Mouse (Mus musculus): ENCODE measurements around the gene Pirb. TPM values are rescaled to one million over a fixed set of nuclear protein-coding genes. Genes with fewer than 3 reads are reported as not detected.

Pirb gene
- polyA plus RNA-seq, 1 experiment from 2014 or later, result 0.21 TPM

GRCm38 (mm10) chr7:3694076-3694948, 25.9 kb downstream of the Pirb start:
- Histone ChIP-seq H3K27ac (ENCODE audit: low read depth, low read length) (peak overlapping the region; percentile 91), H3K36me3 (ENCODE audit: control insufficient read depth, insufficient read depth, low read length) (peaks cover 17% of the 10 kb centered on the region), H3K4me2 (ENCODE audit: low read length) (peak overlapping the region; percentile 81), H3K9ac (ENCODE audit: low read depth, low read length) (peak overlapping the region; percentile 88), H3K27me3 (replicated peaks; ENCODE audit: control insufficient read depth, insufficient read depth, low read length) (no peaks in the 10 kb centered on the region), H3K9me3 (ENCODE audit: control insufficient read depth, low read length) (no peaks in the 10 kb centered on the region), H3K4me3 (ENCODE audit: low read length) (peak overlapping the region; percentile 56), H3K4me1 (ENCODE audit: control insufficient read depth, insufficient read depth, low read depth, low read length) (peaks cover 19% of the 10 kb centered on the region)
- peak; percentile 24 for ATAC-seq
- under 1% methylated on average over 38 of the region's 55 CpGs for WGBS

- Histone ChIP-seq H3K27ac (ENCODE audit: low read depth, low read length) (peak overlapping the region; percentile 91), H3K36me3 (ENCODE audit: control insufficient read depth, insufficient read depth, low read length) (peaks cover 12% of the 10 kb centered on the region), H3K4me3 (ENCODE audit: low read length) (peak overlapping the region; percentile 56), H3K9ac (ENCODE audit: low read depth, low read length) (peak overlapping the region; percentile 88), H3K9me3 (ENCODE audit: control insufficient read depth, low read length) (no peaks in the 10 kb centered on the region), H3K4me1 (ENCODE audit: control insufficient read depth, insufficient read depth, low read depth, low read length) (peaks cover 19% of the 10 kb centered on the region), H3K27me3 (replicated peaks; ENCODE audit: control insufficient read depth, insufficient read depth, low read length) (no peaks in the 10 kb centered on the region), H3K4me2 (ENCODE audit: low read length) (peak overlapping the region; percentile 81)
- WGBS, result under 1% methylated on average over 18 of the region's 18 CpGs
- no peak for ATAC-seq
Measured at GRCm38 (mm10) chr7:3693809-3694075, 26.4 kb downstream of the Pirb start.

DNA sequence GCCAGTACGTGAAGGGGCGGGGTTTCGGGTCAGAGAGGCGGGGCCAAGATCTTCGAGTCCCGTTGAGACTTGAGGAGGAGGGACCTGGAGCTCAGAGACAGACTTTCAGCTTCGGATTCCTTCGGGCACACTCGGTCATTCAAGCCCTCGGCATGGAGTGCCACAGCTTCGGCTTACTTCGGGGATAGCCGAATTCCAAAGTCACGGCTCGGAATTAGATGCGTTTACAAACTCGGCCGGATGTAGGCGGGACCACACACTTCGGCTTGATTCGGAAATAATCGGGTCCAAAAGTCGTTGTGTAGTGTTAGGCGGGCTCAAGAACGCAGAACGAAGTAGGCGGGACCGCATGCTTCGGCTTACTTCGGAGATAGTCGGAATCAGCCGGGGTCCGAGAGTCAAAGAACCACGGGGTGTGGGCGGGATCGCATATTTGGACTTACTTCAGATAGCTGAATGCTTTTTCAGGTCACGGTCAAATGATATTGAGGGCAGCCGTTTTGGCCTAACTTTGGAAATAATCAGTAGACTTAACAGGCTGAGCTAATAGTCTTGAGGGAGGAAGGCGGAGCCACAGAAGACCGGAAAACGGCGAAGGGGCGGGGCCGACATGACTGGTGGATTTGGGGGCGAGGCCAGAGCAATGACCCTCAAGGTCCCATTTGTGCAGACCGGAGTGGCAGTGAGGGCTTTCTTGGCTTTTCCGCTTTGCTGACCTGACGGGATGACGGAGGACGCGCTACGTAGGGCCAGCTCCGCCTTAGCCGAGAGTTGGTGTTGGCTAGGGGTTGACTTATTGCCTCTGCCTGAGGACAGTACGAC, 27.0 kb downstream of the Pirb start, which contains the start of gene Mboat7:
Gene Mboat7, minus strand, starts transcription at position 537 of the 822 bp plus-strand sequence.
- H3K27ac ChIP-seq (ENCODE audit: low read depth, low read length), result peak within 1 kb of the TSS; percentile 91
- H3K4me2 ChIP-seq (ENCODE audit: low read length), result peak within 1 kb of the TSS; percentile 81
- H3K4me3 ChIP-seq (ENCODE audit: low read length), result peak within 1 kb of the TSS; percentile 56
- peaks cover 19% of the 10 kb centered on the region for H3K4me1 ChIP-seq (ENCODE audit: control insufficient read depth, insufficient read depth, low read depth, low read length)
- under 1% methylated on average over 55 of the region's 55 CpGs for WGBS
- H3K9me3 ChIP-seq (ENCODE audit: control insufficient read depth, low read length), result no peaks in the 10 kb centered on the region
- peak within 1 kb of the TSS; percentile 88 for H3K9ac ChIP-seq (ENCODE audit: low read depth, low read length)
- peak; percentile 94 for ATAC-seq
- H3K36me3 ChIP-seq (ENCODE audit: control insufficient read depth, insufficient read depth, low read length), result peaks cover 12% of the 10 kb centered on the region
- no peaks in the 10 kb centered on the region for H3K27me3 ChIP-seq (replicated peaks; ENCODE audit: control insufficient read depth, insufficient read depth, low read length)

- ATAC-seq, result no peak; the same call in 1 of the 2 replicates
- peak within 1 kb of the TSS; percentile 88 for H3K9ac ChIP-seq (ENCODE audit: low read depth, low read length)
- WGBS, result under 1% methylated on average over 47 of the region's 49 CpGs
- peaks cover 12% of the 10 kb centered on the region for H3K36me3 ChIP-seq (ENCODE audit: control insufficient read depth, insufficient read depth, low read length)
- H3K4me3 ChIP-seq (ENCODE audit: low read length), result peak within 1 kb of the TSS; percentile 56
- peak within 1 kb of the TSS; percentile 81 for H3K4me2 ChIP-seq (ENCODE audit: low read length)
- H3K27me3 ChIP-seq (replicated peaks; ENCODE audit: control insufficient read depth, insufficient read depth, low read length), result no peaks in the 10 kb centered on the region
- no peaks in the 10 kb centered on the region for H3K9me3 ChIP-seq (ENCODE audit: control insufficient read depth, low read length)
- H3K27ac ChIP-seq (ENCODE audit: low read depth, low read length), result peak within 1 kb of the TSS; percentile 91
- H3K4me1 ChIP-seq (ENCODE audit: control insufficient read depth, insufficient read depth, low read depth, low read length), result peaks cover 19% of the 10 kb centered on the region
Measured at GRCm38 (mm10) chr7:3692382-3692986, 27.7 kb downstream of the Pirb start, which contains the start of gene Tsen34. Gene Tsen34, plus strand, starts transcription at chr7:3692863.

DNA sequence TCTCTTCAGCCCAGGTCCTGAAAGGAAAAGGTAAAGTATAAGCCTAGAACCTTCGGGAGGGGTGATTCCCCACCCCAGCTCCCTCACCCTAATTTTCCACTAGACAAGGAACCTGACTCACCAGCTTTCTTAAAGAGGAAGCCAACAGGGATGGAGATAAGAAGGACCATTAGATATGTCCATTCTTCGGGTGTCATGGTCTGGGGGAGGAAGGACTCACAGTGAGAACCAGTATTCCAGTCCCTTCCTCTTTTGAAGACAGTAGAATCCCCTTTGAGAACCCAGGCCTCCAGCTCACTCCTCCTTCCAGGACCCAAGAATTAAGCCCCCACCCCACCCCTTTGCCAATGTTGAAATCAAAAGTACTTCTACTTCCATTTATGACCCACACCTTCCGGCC, 28.3 kb downstream of the Pirb start:
- WGBS, result 47% methylated on average over 3 of the region's 3 CpGs

DNA sequence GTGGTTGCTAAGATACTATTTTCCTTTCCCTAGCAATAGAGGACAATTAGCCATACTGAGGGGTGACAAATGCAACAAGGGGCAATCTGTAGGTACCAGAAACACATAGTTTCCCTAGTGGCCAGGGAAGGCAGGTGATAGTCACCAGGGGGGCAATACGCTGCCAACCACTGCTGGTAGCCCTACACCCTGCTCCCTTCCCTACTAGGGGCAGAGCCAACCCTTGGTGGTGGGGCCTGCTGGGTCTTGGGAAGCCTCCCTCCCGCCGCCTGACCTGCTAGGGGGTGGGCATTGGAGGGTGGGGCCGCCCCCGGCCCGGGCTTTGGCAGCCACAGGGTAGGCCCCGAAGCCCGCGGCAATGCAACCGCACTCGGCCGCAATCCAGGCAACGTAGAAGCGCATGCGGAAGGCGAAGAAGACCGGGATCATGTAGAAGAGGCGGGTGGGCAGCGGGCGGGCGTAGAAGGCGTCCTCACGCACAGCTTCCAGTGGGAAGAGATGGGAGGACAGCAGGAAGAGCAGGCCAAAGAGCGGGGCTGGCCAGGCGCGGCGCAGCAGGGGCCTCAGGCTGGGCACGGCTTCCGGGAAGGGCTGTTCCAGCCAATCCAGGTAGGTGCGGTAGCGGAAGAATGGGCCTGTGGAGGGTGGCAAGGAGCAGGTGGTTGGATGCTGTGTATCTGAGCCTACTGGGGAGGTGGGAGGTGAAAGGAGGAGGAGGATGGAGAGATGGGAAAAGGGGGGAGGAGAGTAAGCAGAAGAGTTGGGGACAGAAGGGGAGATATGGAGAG, 34.6 kb downstream of the Pirb start:
- Histone ChIP-seq H3K27ac (ENCODE audit: low read depth, low read length) (peak overlapping the region; percentile 19; the same call in 1 of the 2 replicates), H3K4me2 (ENCODE audit: low read length) (no peak overlapping the region), H3K4me1 (ENCODE audit: control insufficient read depth, insufficient read depth, low read depth, low read length) (peaks cover 10% of the 10 kb centered on the region), H3K36me3 (ENCODE audit: control insufficient read depth, insufficient read depth, low read length) (peaks cover 15% of the 10 kb centered on the region; the same call in 1 of the 2 replicates), H3K9ac (ENCODE audit: low read depth, low read length) (0 out of 2 replicates have a peak overlapping the region, but pooled peaks have one; percentile 4), H3K27me3 (replicated peaks; ENCODE audit: control insufficient read depth, insufficient read depth, low read length) (no peaks in the 10 kb centered on the region), H3K9me3 (ENCODE audit: control insufficient read depth, low read length) (no peaks in the 10 kb centered on the region), H3K4me3 (ENCODE audit: low read length) (no peak overlapping the region)
- WGBS, result 77% methylated on average over 31 of the region's 31 CpGs
- ATAC-seq, result no peak

More for the DNA sequence above, 28.3 kb downstream of the Pirb start:
- Histone ChIP-seq H3K4me1 (ENCODE audit: control insufficient read depth, insufficient read depth, low read depth, low read length) (peaks cover 19% of the 10 kb centered on the region), H3K36me3 (ENCODE audit: control insufficient read depth, insufficient read depth, low read length) (peaks cover 9% of the 10 kb centered on the region), H3K9me3 (ENCODE audit: control insufficient read depth, low read length) (no peaks in the 10 kb centered on the region), H3K27me3 (replicated peaks; ENCODE audit: control insufficient read depth, insufficient read depth, low read length) (no peaks in the 10 kb centered on the region), H3K9ac (ENCODE audit: low read depth, low read length) (peak overlapping the region; percentile 88), H3K27ac (ENCODE audit: low read depth, low read length) (peak overlapping the region; percentile 91), H3K4me3 (ENCODE audit: low read length) (peak overlapping the region; percentile 56), H3K4me2 (ENCODE audit: low read length) (peak overlapping the region; percentile 81)
- no peak for ATAC-seq

DNA sequence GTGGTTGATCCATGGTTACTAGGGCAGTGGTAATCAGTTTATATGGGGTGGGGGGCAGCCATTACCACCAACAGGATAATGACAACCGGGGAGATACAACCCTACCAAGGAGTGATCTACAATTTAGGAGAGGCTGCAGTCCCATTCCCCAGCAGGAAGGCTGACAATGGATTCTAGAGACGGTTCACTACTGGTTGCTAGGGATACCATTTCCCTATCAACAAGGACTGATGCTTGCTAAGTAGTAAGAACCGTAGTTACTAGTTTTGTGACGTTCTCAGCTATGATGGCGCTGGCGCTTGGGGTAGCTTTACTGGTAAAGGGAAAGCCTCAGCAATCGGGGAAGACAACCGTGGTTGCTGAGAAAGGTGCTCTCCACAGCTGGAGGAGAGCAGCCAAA, 35.5 kb downstream of the Pirb start:
- Histone ChIP-seq H3K36me3 (ENCODE audit: control insufficient read depth, insufficient read depth, low read length) (peaks cover 15% of the 10 kb centered on the region; the same call in 1 of the 2 replicates), H3K9me3 (ENCODE audit: control insufficient read depth, low read length) (no peaks in the 10 kb centered on the region), H3K27ac (ENCODE audit: low read depth, low read length) (peak overlapping the region; percentile 73), H3K9ac (ENCODE audit: low read depth, low read length) (no peak overlapping the region), H3K4me2 (ENCODE audit: low read length) (no peak overlapping the region), H3K27me3 (replicated peaks; ENCODE audit: control insufficient read depth, insufficient read depth, low read length) (no peaks in the 10 kb centered on the region), H3K4me3 (ENCODE audit: low read length) (no peak overlapping the region), H3K4me1 (ENCODE audit: control insufficient read depth, insufficient read depth, low read depth, low read length) (peaks cover 10% of the 10 kb centered on the region)
- peak; percentile 25 for ATAC-seq
- WGBS, result 58% methylated on average over 8 of the region's 8 CpGs

- H3K9ac ChIP-seq (ENCODE audit: low read depth, low read length), result peak overlapping the region; percentile 35
- no peaks in the 10 kb centered on the region for H3K27me3 ChIP-seq (replicated peaks; ENCODE audit: control insufficient read depth, insufficient read depth, low read length)
- H3K4me3 ChIP-seq (ENCODE audit: low read length), result no peak overlapping the region
- peaks cover 10% of the 10 kb centered on the region for H3K4me1 ChIP-seq (ENCODE audit: control insufficient read depth, insufficient read depth, low read depth, low read length)
- H3K4me2 ChIP-seq (ENCODE audit: low read length), result no peak overlapping the region
- 47% methylated on average over 10 of the region's 10 CpGs for WGBS
- peak overlapping the region; percentile 73 for H3K27ac ChIP-seq (ENCODE audit: low read depth, low read length)
- ATAC-seq, result peak; percentile 78
- no peaks in the 10 kb centered on the region for H3K9me3 ChIP-seq (ENCODE audit: control insufficient read depth, low read length)
- peaks cover 15% of the 10 kb centered on the region; the same call in 1 of the 2 replicates for H3K36me3 ChIP-seq (ENCODE audit: control insufficient read depth, insufficient read depth, low read length)
Measured at GRCm38 (mm10) chr7:3683908-3684550, 36.2 kb downstream of the Pirb start.
